Mouse (Mus musculus): Measurements from ENCODE around the gene Cracr2b. TPM values are rescaled to one million over a fixed set of nuclear protein-coding genes. Genes with fewer than 3 reads are reported as not detected.

Gene Cracr2b
- polyA plus RNA-seq, 1 experiment from 2014 or later = 13.8 TPM

GRCm38 (mm10) chr7:141455610-141456314, 5.1 kb upstream of the Cracr2b start:
- H3K4me3 ChIP-seq (ENCODE audit: low read depth, low read length) = peak overlapping the region; percentile 51
- ATAC-seq (replicated peaks; ENCODE audit: low FRiP score, low TSS enrichment, low read depth) (peak; percentile 29; the same call in 1 of the 2 replicates), DNase-seq (ENCODE audit: low spot score) (peak; percentile 85)
- peak overlapping the region; percentile 48 for H3K9ac ChIP-seq (ENCODE audit: low read length)
- H3K27me3 ChIP-seq (replicated peaks; ENCODE audit: control insufficient read depth, insufficient read depth, low read length) = peaks cover 13% of the 10 kb centered on the region
- peak overlapping the region; percentile 36; the same call in 1 of the 2 replicates for H3K27ac ChIP-seq (ENCODE audit: low read depth)
- under 1% methylated on average over 23 of the region's 23 CpGs for WGBS
- H3K4me1 ChIP-seq (replicated peaks; ENCODE audit: control insufficient read depth, insufficient read depth, low read length) = 0 out of 2 replicates have a peak, but pooled peaks cover 4% of the 10 kb centered on the region
- H3K36me3 ChIP-seq (ENCODE audit: control insufficient read depth, insufficient read depth, low read length) = peaks cover 19% of the 10 kb centered on the region
- H3K4me2 ChIP-seq (ENCODE audit: low read length) = peak overlapping the region; percentile 64
- H3K9me3 ChIP-seq (ENCODE audit: control insufficient read depth, low read length) = no peaks in the 10 kb centered on the region

GRCm38 (mm10) chr7:141456739-141457138, 4.2 kb upstream of the Cracr2b start:
- Histone ChIP-seq H3K9ac (ENCODE audit: low read length) (no peak overlapping the region), H3K4me1 (replicated peaks; ENCODE audit: control insufficient read depth, insufficient read depth, low read length) (0 out of 2 replicates have a peak, but pooled peaks cover 4% of the 10 kb centered on the region), H3K4me3 (ENCODE audit: low read depth, low read length) (no peak overlapping the region), H3K27me3 (replicated peaks; ENCODE audit: control insufficient read depth, insufficient read depth, low read length) (peaks cover 23% of the 10 kb centered on the region), H3K36me3 (ENCODE audit: control insufficient read depth, insufficient read depth, low read length) (peaks cover 9% of the 10 kb centered on the region; the same call in 1 of the 2 replicates), H3K9me3 (ENCODE audit: control insufficient read depth, low read length) (no peaks in the 10 kb centered on the region), H3K27ac (ENCODE audit: low read depth) (no peak overlapping the region), H3K4me2 (ENCODE audit: low read length) (no peak overlapping the region)
- no peak for DNase-seq (ENCODE audit: low spot score)
- ATAC-seq (replicated peaks; ENCODE audit: low FRiP score, low TSS enrichment, low read depth) = no peak
- 85% methylated on average over 6 of the region's 6 CpGs for WGBS

GRCm38 (mm10) chr7:141457236-141457635, 3.7 kb upstream of the Cracr2b start:
- Histone ChIP-seq H3K9ac (ENCODE audit: low read length) (no peak overlapping the region), H3K4me1 (replicated peaks; ENCODE audit: control insufficient read depth, insufficient read depth, low read length) (peaks cover 7% of the 10 kb centered on the region; the same call in 1 of the 2 replicates), H3K9me3 (ENCODE audit: control insufficient read depth, low read length) (no peaks in the 10 kb centered on the region), H3K27ac (ENCODE audit: low read depth) (no peak overlapping the region), H3K36me3 (ENCODE audit: control insufficient read depth, insufficient read depth, low read length) (peaks cover 4% of the 10 kb centered on the region; the same call in 1 of the 2 replicates), H3K4me3 (ENCODE audit: low read depth, low read length) (no peak overlapping the region), H3K4me2 (ENCODE audit: low read length) (no peak overlapping the region), H3K27me3 (replicated peaks; ENCODE audit: control insufficient read depth, insufficient read depth, low read length) (peaks cover 28% of the 10 kb centered on the region)
- ATAC-seq (replicated peaks; ENCODE audit: low FRiP score, low TSS enrichment, low read depth) = no peak
- 92% methylated on average over 14 of the region's 14 CpGs for WGBS
- no peak for DNase-seq (ENCODE audit: low spot score)

GRCm38 (mm10) chr7:141457986-141458660, 2.8 kb upstream of the Cracr2b start:
- ATAC-seq (replicated peaks; ENCODE audit: low FRiP score, low TSS enrichment, low read depth) (no peak), DNase-seq (ENCODE audit: low spot score) (no peak)
- H3K27ac ChIP-seq (ENCODE audit: low read depth) = no peak overlapping the region
- peaks cover 7% of the 10 kb centered on the region; the same call in 1 of the 2 replicates for H3K4me1 ChIP-seq (replicated peaks; ENCODE audit: control insufficient read depth, insufficient read depth, low read length)
- H3K36me3 ChIP-seq (ENCODE audit: control insufficient read depth, insufficient read depth, low read length) = 0 out of 2 replicates have a peak, but pooled peaks cover 3% of the 10 kb centered on the region
- H3K9ac ChIP-seq (ENCODE audit: low read length) = no peak overlapping the region
- 77% methylated on average over 15 of the region's 15 CpGs for WGBS
- no peak overlapping the region for H3K4me2 ChIP-seq (ENCODE audit: low read length)
- H3K4me3 ChIP-seq (ENCODE audit: low read depth, low read length) = no peak overlapping the region
- H3K27me3 ChIP-seq (replicated peaks; ENCODE audit: control insufficient read depth, insufficient read depth, low read length) = peaks cover 37% of the 10 kb centered on the region
- no peaks in the 10 kb centered on the region for H3K9me3 ChIP-seq (ENCODE audit: control insufficient read depth, low read length)

- H3K36me3 ChIP-seq (ENCODE audit: control insufficient read depth, insufficient read depth, low read length) = 0 out of 2 replicates have a peak, but pooled peaks cover 3% of the 10 kb centered on the region
- WGBS = 91% methylated on average over 11 of the region's 11 CpGs
Measured at GRCm38 (mm10) chr7:141458661-141459060, 2.2 kb upstream of the Cracr2b start.

GRCm38 (mm10) chr7:141459301-141459711, 1.6 kb upstream of the Cracr2b start:
- H3K9ac ChIP-seq (ENCODE audit: low read length) = no peak overlapping the region
- DNase-seq (ENCODE audit: low spot score) (no peak), ATAC-seq (replicated peaks; ENCODE audit: low FRiP score, low TSS enrichment, low read depth) (no peak)
- no peak overlapping the region for H3K27ac ChIP-seq (ENCODE audit: low read depth)
- H3K36me3 ChIP-seq (ENCODE audit: control insufficient read depth, insufficient read depth, low read length) = 0 out of 2 replicates have a peak, but pooled peaks cover 3% of the 10 kb centered on the region
- WGBS = 88% methylated on average over 17 of the region's 17 CpGs
- peaks cover 7% of the 10 kb centered on the region; the same call in 1 of the 2 replicates for H3K4me1 ChIP-seq (replicated peaks; ENCODE audit: control insufficient read depth, insufficient read depth, low read length)
- no peak overlapping the region for H3K4me3 ChIP-seq (ENCODE audit: low read depth, low read length)
- no peaks in the 10 kb centered on the region for H3K9me3 ChIP-seq (ENCODE audit: control insufficient read depth, low read length)
- no peak overlapping the region for H3K4me2 ChIP-seq (ENCODE audit: low read length)
- peaks cover 49% of the 10 kb centered on the region for H3K27me3 ChIP-seq (replicated peaks; ENCODE audit: control insufficient read depth, insufficient read depth, low read length)

More at GRCm38 (mm10) chr7:141458661-141459060, 2.2 kb upstream of the Cracr2b start:
- ATAC-seq (replicated peaks; ENCODE audit: low FRiP score, low TSS enrichment, low read depth) = no peak
- Histone ChIP-seq H3K9ac (ENCODE audit: low read length) (no peak overlapping the region), H3K4me1 (replicated peaks; ENCODE audit: control insufficient read depth, insufficient read depth, low read length) (peaks cover 7% of the 10 kb centered on the region; the same call in 1 of the 2 replicates), H3K4me3 (ENCODE audit: low read depth, low read length) (no peak overlapping the region), H3K9me3 (ENCODE audit: control insufficient read depth, low read length) (no peaks in the 10 kb centered on the region), H3K4me2 (ENCODE audit: low read length) (no peak overlapping the region), H3K27ac (ENCODE audit: low read depth) (no peak overlapping the region), H3K27me3 (replicated peaks; ENCODE audit: control insufficient read depth, insufficient read depth, low read length) (peaks cover 42% of the 10 kb centered on the region)
- no peak for DNase-seq (ENCODE audit: low spot score)

GRCm38 (mm10) chr7:141460001-141460390, 898 bp upstream of the Cracr2b start:
- Histone ChIP-seq H3K27ac (ENCODE audit: low read depth) (no peak overlapping the region), H3K27me3 (replicated peaks; ENCODE audit: control insufficient read depth, insufficient read depth, low read length) (peaks cover 55% of the 10 kb centered on the region), H3K4me3 (ENCODE audit: low read depth, low read length) (no peak overlapping the region), H3K4me1 (replicated peaks; ENCODE audit: control insufficient read depth, insufficient read depth, low read length) (peaks cover 13% of the 10 kb centered on the region), H3K36me3 (ENCODE audit: control insufficient read depth, insufficient read depth, low read length) (0 out of 2 replicates have a peak, but pooled peaks cover 3% of the 10 kb centered on the region), H3K9ac (ENCODE audit: low read length) (no peak overlapping the region), H3K9me3 (ENCODE audit: control insufficient read depth, low read length) (no peaks in the 10 kb centered on the region), H3K4me2 (ENCODE audit: low read length) (no peak overlapping the region)
- WGBS = 57% methylated on average over 5 of the region's 5 CpGs
- no peak for DNase-seq (ENCODE audit: low spot score)
- no peak for ATAC-seq (replicated peaks; ENCODE audit: low FRiP score, low TSS enrichment, low read depth)

GRCm38 (mm10) chr7:141461521-141462332, 833 bp downstream of the Cracr2b start:
- Histone ChIP-seq H3K27ac (ENCODE audit: low read depth) (no peak overlapping the region), H3K27me3 (replicated peaks; ENCODE audit: control insufficient read depth, insufficient read depth, low read length) (peaks cover 64% of the 10 kb centered on the region), H3K36me3 (ENCODE audit: control insufficient read depth, insufficient read depth, low read length) (0 out of 2 replicates have a peak, but pooled peaks cover 3% of the 10 kb centered on the region), H3K9me3 (ENCODE audit: control insufficient read depth, low read length) (no peaks in the 10 kb centered on the region), H3K4me3 (ENCODE audit: low read depth, low read length) (peak overlapping the region; percentile 36), H3K9ac (ENCODE audit: low read length) (peak overlapping the region; percentile 40), H3K4me1 (replicated peaks; ENCODE audit: control insufficient read depth, insufficient read depth, low read length) (peaks cover 14% of the 10 kb centered on the region), H3K4me2 (ENCODE audit: low read length) (peak overlapping the region; percentile 69)
- DNase-seq (ENCODE audit: low spot score) (no peak), ATAC-seq (replicated peaks; ENCODE audit: low FRiP score, low TSS enrichment, low read depth) (no peak; the same call in 1 of the 2 replicates)
- WGBS = 2% methylated on average over 59 of the region's 59 CpGs

Measured in intestine, embryonic 14.5 days (tissue).